Mouse (Mus musculus): Measurements from ENCODE around the gene Tomm34.
"Not testable (repeated sequence)": the region's sequence is repeated elsewhere in the genome, so short reads cannot be mapped to it uniquely, and the experiment has no call there.

The Tomm34 gene

GRCm38 (mm10) chr2:164075088-164075487, 4.1 kb upstream of the Tomm34 start:
- DNase-seq, result no peak

GRCm38 (mm10) chr2:164073918-164074578, 3.1 kb upstream of the Tomm34 start:
- peak; percentile 98 to 99 for DNase-seq

GRCm38 (mm10) chr2:164073120-164073519, 2.2 kb upstream of the Tomm34 start:
- DNase-seq, result peak in 1 of 2 experiments; percentile 18

DNA sequence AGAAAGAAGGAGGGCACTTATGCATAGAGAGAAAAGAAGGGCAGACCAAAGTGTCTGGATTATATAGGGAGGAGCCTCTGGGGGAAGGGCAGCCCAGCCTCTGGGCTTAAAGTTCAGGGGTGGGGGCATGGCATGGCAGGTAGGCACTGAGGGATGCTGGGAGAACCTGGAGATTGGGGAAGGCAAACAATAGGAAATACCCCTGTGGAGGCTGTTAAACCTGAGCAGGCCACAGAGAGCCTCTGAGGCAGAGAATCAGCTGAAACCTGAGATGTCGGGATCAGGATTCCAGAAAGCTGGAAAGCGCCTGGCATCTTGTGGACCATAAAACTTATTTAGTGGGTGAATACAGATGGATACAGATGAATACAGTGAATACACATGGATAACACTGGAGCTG, 1.1 kb upstream of the Tomm34 start:
- no peak for DNase-seq

- DNase-seq, result not testable (repeated sequence)
Measured at GRCm38 (mm10) chr2:164071437-164071820, 460 bp upstream of the Tomm34 start.

- DNase-seq, result peak in 1 of 2 experiments; percentile 38
Measured at GRCm38 (mm10) chr2:164070142-164070764, 716 bp downstream of the Tomm34 start, which contains the start of gene Stk4. TSS of gene Stk4 (plus strand) at chr2:164070322.

DNA sequence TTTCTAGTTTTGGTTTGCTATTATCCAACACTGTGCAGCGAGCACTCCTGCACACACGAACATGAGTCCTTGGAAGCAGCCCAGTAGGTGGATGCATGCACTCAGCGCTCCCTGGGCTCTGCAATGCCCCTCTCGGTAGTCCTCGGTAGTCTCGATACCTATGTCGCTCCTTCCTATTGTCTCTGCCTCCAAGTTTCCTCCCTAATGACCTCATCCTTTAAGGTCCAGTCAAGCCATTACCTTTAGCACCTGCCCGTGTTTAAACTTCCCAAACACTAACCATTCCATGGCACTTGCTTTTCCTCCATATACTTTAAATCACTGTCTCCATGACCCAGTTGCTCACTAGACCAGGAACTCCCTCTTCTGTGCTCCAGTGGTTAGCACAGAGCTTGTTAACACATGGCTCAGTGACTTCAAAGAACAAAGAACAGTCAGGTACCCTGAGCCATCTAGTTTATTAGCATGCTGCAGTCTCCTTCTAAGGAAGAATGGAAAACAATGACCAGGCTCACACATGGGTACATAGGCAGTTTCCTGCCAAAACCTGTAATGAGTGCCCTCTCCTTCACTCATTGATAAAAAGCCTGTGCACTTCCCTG, 11.2 kb downstream of the Tomm34 start:
- DNase-seq, result no peak

- peak; percentile 15 to 36 for DNase-seq
Measured at GRCm38 (mm10) chr2:164054671-164055070, 16.3 kb downstream of the Tomm34 start.

DNA sequence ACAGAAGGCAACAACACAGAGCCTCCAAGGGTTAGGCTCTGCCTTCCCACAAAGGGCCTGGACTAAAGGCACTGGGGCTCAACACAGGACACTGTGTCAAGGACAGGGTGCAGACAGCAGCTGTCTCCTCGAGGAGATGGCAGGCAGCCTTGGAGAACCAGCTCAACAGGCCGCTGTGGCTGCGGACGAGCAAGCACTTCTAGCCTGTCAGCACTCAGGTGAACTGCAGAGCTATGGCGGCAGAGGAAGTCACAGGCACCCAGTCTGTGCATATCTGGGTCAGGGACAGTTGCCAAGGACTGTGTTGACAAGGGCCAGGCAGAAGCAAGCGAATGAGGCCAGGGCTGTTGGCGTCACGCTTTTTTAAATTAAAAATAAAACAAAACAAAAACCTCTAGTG, 17.2 kb downstream of the Tomm34 start:
- peak; percentile 84 to 92 for DNase-seq

DNA sequence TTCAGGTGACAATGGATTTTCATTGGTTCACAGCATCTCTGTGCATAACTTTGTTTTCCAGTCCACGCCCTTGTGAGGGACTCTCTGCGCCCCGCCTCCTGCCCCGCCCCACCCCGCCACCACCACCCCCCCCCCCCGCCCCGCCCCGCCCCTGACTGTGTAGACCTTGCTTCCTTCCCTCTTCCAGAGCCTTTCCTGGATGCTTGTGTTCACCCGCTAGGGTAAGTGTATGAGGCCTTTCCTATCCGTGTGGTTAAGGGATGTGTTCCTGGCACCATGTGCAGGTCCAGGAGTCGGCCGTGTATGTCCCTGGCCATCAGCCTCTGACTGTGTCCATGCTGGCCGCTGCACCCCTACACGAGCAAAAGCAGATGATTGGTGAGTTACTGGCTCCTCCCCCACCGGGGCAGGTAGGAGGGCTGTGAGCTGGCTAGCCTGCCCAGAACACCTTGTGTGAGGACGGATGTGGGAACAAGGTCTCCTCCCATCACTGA, 23.7 kb downstream of the Tomm34 start:
- peak; percentile 72 to 79 for DNase-seq

DNA sequence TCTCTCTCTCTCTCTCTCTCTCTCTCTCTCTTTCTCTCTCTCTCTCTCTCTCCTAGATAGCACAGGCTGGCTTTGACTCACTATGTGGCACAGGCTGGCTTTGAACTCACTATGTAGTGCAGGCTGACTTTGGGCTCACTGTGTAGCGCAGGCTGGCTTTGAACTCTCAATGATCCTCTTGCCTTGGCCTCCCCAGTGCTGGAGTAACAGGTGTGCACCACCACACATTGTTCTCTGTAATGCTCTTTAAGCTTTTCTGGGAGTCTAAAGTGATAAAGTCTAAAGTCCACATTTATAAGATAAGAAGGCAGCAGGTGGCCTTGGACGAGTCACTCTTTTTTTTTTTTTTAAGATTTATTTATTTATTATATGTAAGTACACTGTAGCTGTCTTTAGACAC, 29.4 kb downstream of the Tomm34 start:
- DNase-seq, result no peak

- DNase-seq, result no peak
Measured at GRCm38 (mm10) chr2:164040949-164041348, 30.0 kb downstream of the Tomm34 start.

DNA sequence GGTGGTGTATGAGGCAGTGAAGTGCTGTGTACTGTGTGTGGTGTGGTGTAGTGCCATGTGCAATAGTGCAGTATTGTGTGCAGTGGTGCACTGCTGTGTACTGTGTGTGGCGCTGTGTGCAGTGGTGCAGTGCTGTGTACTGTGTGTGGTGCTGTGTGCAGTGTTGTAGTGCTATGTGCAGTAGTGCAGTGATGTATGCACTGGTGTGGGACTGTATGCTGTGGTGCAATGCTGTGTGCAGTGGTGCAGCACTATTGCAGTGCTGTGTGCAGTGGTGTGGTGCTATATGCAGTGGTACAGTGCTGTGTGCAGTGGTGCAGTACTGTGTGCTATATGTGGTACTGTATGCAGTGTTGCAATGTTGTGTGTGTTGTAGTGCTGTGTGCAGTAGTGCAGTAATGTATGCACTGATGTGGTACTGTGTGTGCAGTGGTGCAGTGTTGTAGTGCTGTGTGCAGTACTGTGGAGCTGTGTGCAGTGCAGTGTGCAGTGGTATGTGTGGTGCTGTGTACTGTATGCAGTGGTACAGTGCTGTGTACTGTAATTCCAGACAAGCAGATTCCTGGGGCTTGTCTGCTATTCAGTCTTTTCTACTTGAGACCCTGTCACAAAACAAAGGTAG, 32.5 kb downstream of the Tomm34 start:
- no peak for DNase-seq

- DNase-seq, result no peak
Measured at GRCm38 (mm10) chr2:164036520-164037019, 34.4 kb downstream of the Tomm34 start.

- DNase-seq, result no peak
Measured at GRCm38 (mm10) chr2:164032973-164033372, 38.0 kb downstream of the Tomm34 start.

DNA sequence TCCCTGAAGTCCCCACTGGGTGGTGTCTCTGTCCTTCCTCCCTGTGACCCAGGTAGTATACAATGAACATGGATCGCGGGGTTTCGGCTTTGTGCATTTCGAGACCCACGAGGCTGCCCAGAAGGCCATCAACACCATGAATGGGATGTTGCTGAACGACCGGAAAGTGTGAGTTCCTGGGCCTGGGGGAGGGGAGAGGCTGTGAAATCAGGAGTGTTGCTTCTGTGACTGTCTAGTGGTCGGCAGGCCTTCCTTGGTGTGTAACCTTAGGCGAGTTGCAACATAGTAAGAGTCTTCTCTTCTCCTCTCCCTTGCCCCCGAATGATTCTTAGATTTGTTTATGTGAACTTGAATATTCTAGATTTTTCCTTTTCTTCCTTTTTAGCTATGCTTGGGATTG, 39.8 kb downstream of the Tomm34 start:
- no peak for DNase-seq

GRCm38 (mm10) chr2:164025150-164025549, 45.8 kb downstream of the Tomm34 start, which contains the start of gene Pabpc1l:
TSS of gene Pabpc1l (plus strand) at chr2:164025450.
- no peak for DNase-seq

GRCm38 (mm10) chr2:164022104-164022503, 48.9 kb downstream of the Tomm34 start:
- no peak for DNase-seq

GRCm38 (mm10) chr2:164019943-164020342, 51.0 kb downstream of the Tomm34 start:
- no peak for DNase-seq

DNA sequence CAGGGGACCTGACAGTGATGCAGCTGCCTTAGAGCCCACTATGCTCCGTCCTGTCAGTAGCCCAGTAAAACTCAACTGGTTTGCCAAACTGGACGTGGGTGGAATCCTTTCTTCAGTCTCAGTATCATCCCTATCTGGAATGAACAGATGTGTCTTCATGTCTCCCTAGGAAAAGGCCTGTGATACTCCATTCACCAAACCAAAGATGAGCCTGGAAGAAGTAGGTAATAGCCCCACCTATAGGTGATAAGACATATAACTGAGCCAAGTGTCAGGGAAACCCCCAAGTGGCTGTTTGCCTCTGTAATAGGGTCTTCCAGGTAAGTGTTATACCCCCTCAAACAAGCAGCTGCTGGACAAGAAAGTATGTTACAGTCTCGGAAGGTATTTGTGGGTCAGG, 52.1 kb downstream of the Tomm34 start:
- no peak for DNase-seq

DNA sequence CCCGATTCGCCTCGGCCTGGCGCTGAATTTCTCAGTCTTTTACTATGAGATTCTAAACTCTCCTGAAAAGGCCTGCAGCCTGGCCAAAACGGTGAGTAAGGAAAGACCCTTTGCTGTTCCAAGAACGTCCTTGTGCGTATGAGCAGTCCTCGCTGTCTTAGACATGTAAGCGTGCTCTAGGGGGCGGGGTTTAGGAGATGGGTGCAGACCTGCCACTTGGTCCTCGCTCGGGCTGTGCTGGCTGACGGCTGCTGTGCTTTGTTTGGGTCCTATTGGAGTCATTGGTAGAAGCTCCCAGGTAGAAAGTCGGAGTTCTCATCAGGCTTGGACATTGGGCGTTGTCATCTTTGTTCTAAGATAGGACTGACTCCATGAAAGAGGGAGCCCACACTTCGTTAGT, 55.7 kb downstream of the Tomm34 start:
- DNase-seq, result no peak

DNA sequence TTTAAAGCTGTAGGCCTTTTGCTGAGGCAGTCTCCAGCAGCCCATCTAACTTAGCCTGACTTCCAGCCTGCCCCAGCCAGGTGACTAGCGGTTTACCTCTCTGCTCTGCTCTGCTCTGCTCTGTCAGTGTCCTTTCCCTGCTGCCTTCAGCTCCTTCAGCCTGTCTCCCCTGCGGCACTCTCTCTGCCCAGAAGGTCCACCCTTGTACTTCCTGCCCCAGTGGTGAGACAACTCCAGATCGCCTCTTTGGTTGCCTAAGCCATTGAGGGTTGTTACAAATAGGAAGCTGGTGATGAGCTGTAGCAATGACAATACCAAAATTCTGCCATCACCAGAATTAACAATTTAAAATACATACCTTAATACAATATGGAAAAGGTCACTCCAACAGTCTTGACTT, 60.0 kb downstream of the Tomm34 start:
- DNase-seq, result no peak

- DNase-seq, result no peak
Measured at GRCm38 (mm10) chr2:164010496-164010895, 60.5 kb downstream of the Tomm34 start.

All from cerebellum, adult 18-20 months (tissue).